Mouse (Mus musculus): Measurements from ENCODE around the gene Cdh13. TPM values are rescaled to one million over a fixed set of nuclear protein-coding genes. Genes with fewer than 3 reads are reported as not detected.

The Cdh13 gene
- not detected in 4 replicates for total RNA-seq (2023; ENCODE audit: inconsistent age)

GRCm38 (mm10) chr8:118283600-118284111 is at the start of gene Cdh13:
Cdh13 (plus strand) TSS chr8:118283733.

DNA sequence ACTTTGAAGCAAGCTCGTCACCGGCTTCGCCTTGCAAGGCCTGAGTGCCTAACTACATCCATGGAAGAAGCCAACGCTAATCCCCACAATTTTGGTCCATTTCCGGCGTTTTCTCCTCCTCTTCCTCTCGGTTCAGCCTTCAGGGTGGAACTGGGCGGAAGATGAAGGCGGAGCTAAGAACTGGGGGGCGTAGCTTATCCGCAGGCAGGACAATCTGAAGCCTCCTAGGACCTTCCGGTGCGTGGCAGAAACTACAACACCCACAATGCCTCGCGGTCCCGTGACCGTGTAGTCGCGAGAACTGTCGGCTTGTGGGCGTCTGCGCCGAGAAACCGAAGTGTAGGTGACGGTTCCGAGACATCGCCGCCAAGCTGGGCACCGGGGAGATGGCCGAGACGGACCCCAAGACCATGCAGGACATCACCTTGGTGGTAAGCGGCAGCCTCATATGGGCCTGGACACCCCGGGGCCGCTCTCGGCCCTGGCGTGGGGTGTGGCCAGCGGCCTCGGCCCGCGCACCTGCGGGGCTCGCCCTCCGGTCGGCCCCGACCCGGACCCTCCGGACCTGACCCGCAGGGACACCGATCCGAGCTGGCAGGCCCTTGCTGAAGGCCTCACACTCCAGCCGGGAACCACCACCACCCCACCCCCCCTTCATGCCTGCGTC is 1060.8 kb downstream of the Cdh13 start, which contains the start of gene Hsbp1:
Hsbp1 (plus strand) TSS at position 299 of the 667 bp plus-strand sequence.

Measured in B cell, adult (primary cell).